Mouse (Mus musculus) G1E (cell line): ENCODE measurements around the gene Gria1.

ENCODE experiments used
- CTCF ChIP-seq: IDR thresholded peaks from 2 replicates; pipeline ENCODE4 v1.5.1; 2012; ENCODE audit warnings: low read depth, low read length, inconsistent platforms, mixed read lengths
- GATA1 ChIP-seq: IDR thresholded peaks from 2 replicates; pipeline ENCODE4 v1.6.1; 2012; ENCODE audit warnings: borderline replicate concordance, low read length, inconsistent platforms, mixed read lengths

GRCm38 (mm10) chr11:57194746-57195145 is 183.6 kb downstream of the Gria1 start:
- TF ChIP-seq CTCF (no peak), GATA1 (no peak)
